Mouse (Mus musculus) C2C12 (cell line): ENCODE results near the gene Megf8. TPM values are rescaled to one million over a fixed set of nuclear protein-coding genes. Genes with fewer than 3 reads are reported as not detected.

Experiments used
- H3K27me3 ChIP-seq: one replicate; pipeline ENCODE4 v1.6.1; 2011; ENCODE audit not compliant: control insufficient read depth, insufficient read depth, insufficient read length
- H3K36me3 ChIP-seq: one replicate; pipeline ENCODE4 v1.6.1; 2011; ENCODE audit not compliant: control insufficient read depth, insufficient read depth
- H3K4me3 ChIP-seq: one replicate; pipeline ENCODE4 v1.5.1; 2011; ENCODE audit warnings: mild to moderate bottlenecking, control low read depth; ENCODE audit not compliant: poor library complexity, insufficient read depth, severe bottlenecking
- H3K79me2 ChIP-seq: one replicate; pipeline ENCODE4 v1.6.1; 2011; ENCODE audit not compliant: control insufficient read depth, insufficient read depth
- H3K79me3 ChIP-seq: one replicate; pipeline ENCODE4 v1.6.1; 2011; ENCODE audit warnings: low read depth, control low read depth
- H3ac ChIP-seq: one replicate; pipeline ENCODE3; 2011; ENCODE audit warnings: low read depth; ENCODE audit not compliant: control insufficient read depth, insufficient read length
- CEBPB ChIP-seq: IDR thresholded peaks from one replicate; pipeline ENCODE4 v1.6.1; 2011; ENCODE audit warnings: low read depth, mild to moderate bottlenecking, control low read depth, moderate library complexity
- CTCF ChIP-seq: IDR thresholded peaks from one replicate; pipeline ENCODE4 v1.5.1; 2011; ENCODE audit not compliant: control insufficient read depth, insufficient read depth, insufficient read length
- FOSL1 ChIP-seq: IDR thresholded peaks from one replicate; pipeline ENCODE4 v1.8.0; 2011; ENCODE audit warnings: mild to moderate bottlenecking, low read length; ENCODE audit not compliant: poor library complexity, insufficient read depth, severe bottlenecking
- MAX ChIP-seq: IDR thresholded peaks from one replicate; pipeline ENCODE4 v1.6.1; 2011; ENCODE audit warnings: mild to moderate bottlenecking, control low read depth
- MYOD1 ChIP-seq: IDR thresholded peaks from one replicate; pipeline ENCODE4 v1.6.1; 2011; ENCODE audit warnings: low read depth; ENCODE audit not compliant: control insufficient read depth, insufficient read length
- MYOG ChIP-seq: IDR thresholded peaks from one replicate; pipeline ENCODE4 v1.6.1; 2011; ENCODE audit not compliant: control insufficient read depth, insufficient read length; ENCODE audit errors: extremely low read depth
- USF1 ChIP-seq: IDR thresholded peaks from one replicate; pipeline ENCODE4 v1.6.1; 2011; ENCODE audit warnings: low read depth, mild to moderate bottlenecking, control low read depth, moderate library complexity
- polyA plus RNA-seq: library from polyadenylated mRNA; unstranded; fragments of >200 nt; fragmentation: generic; extraction: Trizol; gene quantifications from one replicate; pipeline ENCODE4 v1.2.1, GENCODE M21; 2012; ENCODE audit warnings: missing spikeins

Megf8 gene
- polyA plus RNA-seq, 1 experiment = 31.9 TPM

DNA sequence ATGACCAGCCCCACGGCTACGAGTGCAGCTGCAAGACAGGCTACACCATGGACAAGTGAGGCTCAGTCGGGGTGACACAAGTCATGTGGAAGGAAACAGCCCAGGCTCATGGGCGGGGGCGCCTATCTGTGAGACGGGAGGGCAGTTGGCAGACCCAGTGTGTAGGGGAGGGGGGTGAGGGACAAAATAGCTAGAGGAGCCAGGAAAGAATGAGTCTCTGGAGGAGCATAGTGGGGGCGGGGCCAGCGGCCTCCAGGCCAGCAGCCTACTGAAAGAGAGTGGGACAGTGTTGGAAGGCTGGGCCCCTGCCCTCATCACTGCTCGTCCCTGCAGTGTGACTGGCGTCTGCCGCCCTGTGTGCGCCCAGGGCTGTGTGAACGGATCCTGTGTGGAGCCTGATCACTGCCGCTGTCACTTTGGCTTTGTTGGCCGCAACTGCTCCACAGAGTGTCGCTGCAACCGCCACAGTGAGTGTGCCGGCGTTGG is 41.8 kb downstream of the Megf8 start:
- no peak for TF ChIP-seq USF1
- no peak for TF ChIP-seq MYOG
- TF ChIP-seq MYOD1 = no peak
- TF ChIP-seq FOSL1 = no peak
- TF ChIP-seq CTCF = no peak
- no peak for TF ChIP-seq CEBPB
- TF ChIP-seq MAX = no peak
- no peak overlapping the region for H3K4me3 ChIP-seq
- H3K79me3 ChIP-seq = no peaks in the 10 kb centered on the region
- no peaks in the 10 kb centered on the region for H3K27me3 ChIP-seq
- no peaks in the 10 kb centered on the region for H3K79me2 ChIP-seq
- H3K36me3 ChIP-seq = no peaks in the 10 kb centered on the region
- H3ac ChIP-seq = no peak overlapping the region

DNA sequence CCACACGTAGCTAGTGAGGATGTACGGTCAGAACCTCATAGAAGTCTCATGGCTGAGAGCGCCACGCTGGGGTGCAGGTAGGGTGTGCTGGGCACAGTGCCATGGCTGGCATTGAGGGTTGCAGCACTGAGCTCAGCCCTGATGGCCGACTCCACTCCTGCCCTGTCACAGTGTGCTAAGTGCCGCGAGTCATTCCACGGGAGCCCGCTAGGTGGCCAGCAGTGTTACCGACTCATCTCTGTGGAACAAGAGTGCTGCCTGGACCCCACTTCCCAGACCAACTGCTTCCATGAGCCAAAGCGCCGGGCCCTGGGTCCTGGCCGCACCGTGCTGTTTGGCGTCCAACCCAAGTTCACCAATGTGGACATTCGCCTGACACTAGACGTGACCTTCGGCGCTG is 46.2 kb downstream of the Megf8 start:
- H3ac ChIP-seq = no peak overlapping the region
- TF ChIP-seq MAX (no peak), CTCF (peak; percentile 13)

DNA sequence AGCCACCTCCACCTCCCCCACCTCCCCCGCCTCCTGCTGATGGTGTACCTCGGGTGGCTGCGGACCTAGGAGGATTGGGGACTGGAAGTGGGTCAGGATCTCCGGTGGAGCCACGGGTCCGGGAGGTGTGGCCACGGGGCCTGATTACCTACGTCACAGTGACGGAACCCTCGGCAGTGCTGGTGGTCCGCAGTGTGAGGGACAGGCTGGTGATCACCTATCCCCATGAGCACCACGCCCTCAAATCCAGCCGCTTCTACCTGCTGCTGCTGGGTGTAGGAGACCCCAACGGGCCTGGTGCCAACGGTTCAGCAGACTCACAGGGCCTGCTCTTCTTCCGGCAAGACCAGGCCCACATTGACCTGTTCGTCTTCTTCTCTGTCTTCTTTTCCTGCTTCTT is 46.7 kb downstream of the Megf8 start:
- H3ac ChIP-seq = no peak overlapping the region
- no peak for TF ChIP-seq FOSL1
- TF ChIP-seq MAX = no peak
- TF ChIP-seq CEBPB = no peak
- no peak for TF ChIP-seq CTCF
- TF ChIP-seq USF1 = no peak
- no peak for TF ChIP-seq MYOD1
- TF ChIP-seq MYOG = no peak
- no peaks in the 10 kb centered on the region for H3K79me3 ChIP-seq
- H3K4me3 ChIP-seq = no peak overlapping the region
- peaks cover 9% of the 10 kb centered on the region for H3K27me3 ChIP-seq
- no peaks in the 10 kb centered on the region for H3K36me3 ChIP-seq
- no peaks in the 10 kb centered on the region for H3K79me2 ChIP-seq

More for the DNA sequence above, 46.2 kb downstream of the Megf8 start:
- no peaks in the 10 kb centered on the region for H3K36me3 ChIP-seq
- H3K79me2 ChIP-seq = no peaks in the 10 kb centered on the region
- H3K79me3 ChIP-seq = no peaks in the 10 kb centered on the region
- peaks cover 4% of the 10 kb centered on the region for H3K27me3 ChIP-seq
- H3K4me3 ChIP-seq = no peak overlapping the region

DNA sequence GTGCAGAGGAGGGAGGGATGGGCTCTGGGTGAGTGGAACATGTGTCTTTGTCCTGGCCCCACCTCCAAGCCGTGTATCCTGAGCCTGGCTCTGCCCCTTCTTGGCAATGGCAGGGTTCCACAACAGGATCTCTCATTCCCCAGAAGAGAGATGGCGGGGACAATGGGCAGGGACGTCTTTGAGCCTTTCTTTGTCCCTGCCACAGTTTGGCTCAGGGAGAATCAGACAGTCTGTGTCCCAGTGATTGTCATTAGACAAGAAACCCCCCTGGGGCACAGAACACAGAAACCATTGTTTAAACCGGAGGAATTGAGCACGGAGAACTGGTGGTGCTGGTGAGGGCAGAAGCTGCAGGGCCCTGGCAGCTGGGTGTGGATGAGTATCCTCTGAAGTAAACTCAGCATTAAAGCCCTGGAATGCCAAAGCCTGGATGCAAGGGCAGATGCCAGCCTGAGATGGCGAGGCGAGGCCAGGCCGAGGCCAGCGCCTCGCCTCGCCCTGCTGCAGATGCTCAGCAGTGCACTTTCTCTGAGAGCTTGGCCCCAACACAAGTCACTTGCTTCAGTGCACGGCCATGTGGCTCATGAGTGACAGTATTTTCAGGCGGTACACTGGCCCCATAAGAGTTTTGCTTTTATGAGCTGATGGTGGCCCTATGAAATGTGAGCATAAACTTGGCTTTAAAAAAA is 49.1 kb downstream of the Megf8 start:
- H3K36me3 ChIP-seq = no peaks in the 10 kb centered on the region

DNA sequence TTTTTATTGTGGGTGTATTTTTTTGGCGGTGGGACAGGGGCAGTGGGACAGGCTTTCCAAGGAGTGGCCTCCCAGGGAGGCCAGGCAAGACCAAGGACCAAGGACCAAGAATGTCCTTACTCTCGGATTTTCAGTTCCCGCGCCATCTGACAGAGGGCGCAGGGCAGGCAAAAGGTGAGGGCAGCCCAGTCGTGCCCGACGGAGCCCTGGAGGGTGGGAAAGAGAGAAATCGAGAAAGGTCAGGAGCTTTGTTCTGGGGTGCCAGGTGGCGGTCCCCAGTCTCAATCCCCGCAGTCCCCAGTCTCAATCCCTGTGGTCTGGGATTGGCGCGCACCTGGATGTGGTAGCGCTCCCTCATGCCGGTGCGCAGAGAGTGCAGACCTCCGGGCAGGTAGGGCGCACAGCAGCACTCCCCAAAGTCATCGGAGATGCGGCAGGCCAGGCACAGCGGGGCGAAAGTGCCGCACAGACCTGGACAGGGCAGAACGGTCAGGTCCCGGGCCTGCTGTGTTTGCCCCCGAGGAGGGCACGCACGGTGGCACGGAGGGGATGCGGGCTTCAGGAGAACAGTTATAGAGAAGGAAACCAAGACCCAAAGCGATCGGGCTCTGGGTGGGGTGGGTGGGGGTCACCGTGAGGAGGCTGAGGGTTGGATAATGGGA is 50.8 kb downstream of the Megf8 start:
- no peak overlapping the region for H3K4me3 ChIP-seq
- no peaks in the 10 kb centered on the region for H3K79me3 ChIP-seq
- no peak for TF ChIP-seq CTCF
- no peak for TF ChIP-seq CEBPB
- no peak for TF ChIP-seq FOSL1
- TF ChIP-seq USF1 = no peak
- TF ChIP-seq MYOD1 = no peak
- no peak for TF ChIP-seq MAX
- TF ChIP-seq MYOG = no peak
- no peaks in the 10 kb centered on the region for H3K79me2 ChIP-seq
- no peaks in the 10 kb centered on the region for H3K36me3 ChIP-seq
- H3K27me3 ChIP-seq = peaks cover 10% of the 10 kb centered on the region
- no peak overlapping the region for H3ac ChIP-seq

More for the DNA sequence above, 49.1 kb downstream of the Megf8 start:
- H3K79me2 ChIP-seq = no peaks in the 10 kb centered on the region
- no peak overlapping the region for H3ac ChIP-seq
- peaks cover 10% of the 10 kb centered on the region for H3K27me3 ChIP-seq
- H3K79me3 ChIP-seq = no peaks in the 10 kb centered on the region
- TF ChIP-seq MYOG = no peak
- TF ChIP-seq CEBPB = no peak
- no peak for TF ChIP-seq USF1
- TF ChIP-seq MAX = no peak
- no peak for TF ChIP-seq MYOD1
- no peak for TF ChIP-seq CTCF
- TF ChIP-seq FOSL1 = no peak
- H3K4me3 ChIP-seq = no peak overlapping the region
